Mouse (Mus musculus) lung, adult 2 months (tissue): ENCODE measurements around the gene Immt.

Source experiments
- CTCF ChIP-seq: fragments of 200-500 bp; IDR thresholded peaks from 2 replicates; pipeline ENCODE4 v1.5.1; 2011; ENCODE audit warnings: mild to moderate bottlenecking, low read length, control low read depth; ENCODE audit not compliant: insufficient read depth
- POLR2A ChIP-seq: fragments of 200-500 bp; IDR thresholded peaks from 2 replicates; pipeline ENCODE4 v1.6.1; 2011; ENCODE audit warnings: low read depth, mild to moderate bottlenecking, control low read depth, low read length, borderline replicate concordance; ENCODE audit errors: extremely low read depth

- TF ChIP-seq CTCF (no peak), POLR2A (no peak)
Observed at GRCm38 (mm10) chr6:71831581-71831960, 440 bp downstream of the Immt start.
